Mouse (Mus musculus) naive thymus-derived CD4-positive, alpha-beta T cell, adult 2 months (primary cell): ENCODE data around the gene Zfp113.
"Not testable (repeated sequence)": the region's sequence is repeated elsewhere in the genome, so short reads cannot be mapped to it uniquely, and the experiment has no call there.

Source experiments
- DNase-seq: peaks from one replicate; pipeline ENCODE4 v3.0.0-alpha.2; 2011; ENCODE audit warnings: low read depth

Gene Zfp113

DNA sequence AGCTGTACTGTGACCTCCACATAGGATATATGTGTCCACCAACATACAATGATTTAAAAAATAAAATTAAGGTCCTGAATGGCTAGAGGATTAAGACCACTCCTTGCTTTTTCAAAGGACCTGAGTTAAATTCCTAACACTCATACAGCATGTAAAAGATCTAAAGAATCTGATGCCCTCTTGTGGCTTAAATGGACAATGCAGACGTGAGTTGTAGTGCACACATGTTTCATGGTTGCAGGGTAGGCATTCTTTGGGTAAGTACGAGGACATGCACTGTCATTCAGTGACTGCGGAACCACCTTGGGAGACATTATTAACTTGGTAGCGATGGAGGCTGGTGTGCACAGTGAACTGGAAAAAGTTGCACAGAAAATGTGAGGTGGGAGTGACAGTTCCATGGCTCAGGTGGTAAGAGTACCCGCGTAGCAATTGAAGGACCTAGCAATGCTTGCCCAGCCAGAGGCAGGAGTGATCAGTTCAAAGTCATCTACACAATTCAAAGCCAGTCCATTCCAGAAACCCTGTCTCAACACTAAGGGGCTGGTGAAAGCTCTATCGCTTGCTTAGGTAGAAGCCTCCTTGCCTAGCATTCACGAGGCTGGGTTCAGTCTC is 17.5 kb downstream of the Zfp113 start:
- peak; percentile 77 for DNase-seq

DNA sequence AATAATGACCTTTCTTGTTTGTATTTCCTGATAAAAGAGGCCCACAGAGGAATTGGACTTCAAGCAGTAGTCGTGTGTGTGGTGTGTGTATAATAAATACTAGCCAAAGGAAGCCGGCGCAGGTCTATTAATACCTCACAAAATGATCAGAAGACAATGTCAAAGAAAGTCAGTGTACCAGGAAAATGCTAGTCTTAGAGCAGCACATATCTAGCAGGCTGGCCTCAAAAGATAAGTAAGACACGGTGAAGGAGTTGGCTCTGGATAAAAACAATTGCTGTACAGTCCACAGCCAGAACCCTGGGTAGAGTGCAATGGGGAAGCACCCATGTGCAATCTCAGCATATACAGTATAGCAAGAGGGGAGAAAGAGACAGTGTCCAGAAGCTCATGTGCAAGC is 18.3 kb downstream of the Zfp113 start:
- DNase-seq = no peak

DNA sequence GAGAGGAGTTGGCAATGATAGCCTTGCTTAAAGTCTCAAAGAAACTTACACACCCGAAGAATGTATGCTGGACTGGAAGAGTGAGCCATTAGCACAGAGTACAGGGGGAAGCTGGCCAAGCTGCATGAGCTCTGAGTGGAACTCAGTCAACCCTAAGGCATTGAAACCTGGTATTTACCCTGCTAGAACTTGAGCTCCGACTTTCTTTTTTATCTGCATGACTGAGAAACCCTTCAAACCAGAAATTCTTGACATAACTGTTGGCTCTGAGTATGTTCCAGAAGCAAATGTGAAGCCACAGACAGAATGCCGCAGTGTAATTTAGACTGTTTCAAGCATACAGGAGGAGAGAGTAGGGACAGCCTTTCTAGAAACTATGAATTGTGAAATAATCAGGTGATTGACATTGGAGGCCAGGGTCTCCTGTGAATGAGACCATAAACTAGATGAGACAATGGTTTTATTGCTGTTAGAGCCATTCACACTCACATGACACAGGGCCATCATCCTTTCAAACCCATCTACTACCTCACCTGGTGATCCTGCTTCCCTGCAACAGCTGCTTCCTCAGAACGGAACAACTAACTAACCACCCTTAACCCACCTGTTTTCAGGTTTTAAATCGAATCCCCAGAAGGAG is 23.0 kb downstream of the Zfp113 start:
- no peak for DNase-seq

DNA sequence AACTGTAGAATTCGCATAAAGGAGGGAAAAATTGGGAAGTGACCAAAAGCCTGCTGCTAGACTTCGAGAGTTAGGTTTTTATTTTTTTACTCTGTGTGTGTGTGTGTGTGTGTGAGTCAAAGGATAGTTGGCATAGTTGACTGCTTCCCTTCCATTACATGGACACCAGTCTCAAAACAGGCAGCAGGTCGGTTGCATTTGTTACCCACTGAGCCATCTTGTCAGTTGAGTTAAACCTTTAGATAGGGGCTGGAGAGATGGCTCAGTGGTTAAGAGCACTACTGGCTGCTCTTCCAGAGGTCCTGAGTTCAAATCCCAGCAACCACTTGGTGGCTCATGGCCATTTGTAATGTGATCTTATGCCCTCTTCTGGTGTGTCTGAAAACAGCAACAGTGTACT is 37.5 kb downstream of the Zfp113 start:
- no peak for DNase-seq

- peak; percentile 31 for DNase-seq
Measured at GRCm38 (mm10) chr5:138117199-138118015, 38.1 kb downstream of the Zfp113 start.

GRCm38 (mm10) chr5:138116255-138117198 is 39.0 kb downstream of the Zfp113 start, which contains the start of gene Zscan21:
Gene Zscan21 (plus strand): TSS chr5:138116903.
- DNase-seq = peak; percentile 93

DNA sequence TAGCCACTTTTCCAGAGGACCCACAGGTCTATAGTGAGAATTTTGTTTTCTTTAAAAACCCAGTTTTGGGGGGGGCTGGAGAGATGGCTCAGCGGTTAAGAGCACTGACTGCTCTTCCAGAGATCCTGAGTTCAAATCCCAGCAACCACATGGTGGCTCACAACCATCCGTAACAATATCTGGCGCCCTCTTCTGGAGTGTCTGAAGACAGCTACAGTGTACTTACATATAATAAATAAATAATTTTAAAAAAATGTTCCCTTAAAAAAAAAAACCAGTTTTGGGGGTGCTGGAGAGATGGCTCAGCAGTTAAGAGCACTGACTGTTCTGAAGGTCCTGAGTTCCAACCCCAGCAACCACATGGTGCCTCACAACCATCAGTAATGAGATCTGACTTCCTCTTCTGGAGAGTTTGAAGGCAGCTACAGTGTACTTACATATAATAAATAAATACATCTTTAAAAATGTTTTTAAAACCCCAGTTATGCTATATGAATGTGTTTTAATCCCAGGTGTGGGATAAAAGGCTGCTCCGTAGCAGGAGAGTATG is 45.6 kb downstream of the Zfp113 start:
- DNase-seq = not testable (repeated sequence)

DNA sequence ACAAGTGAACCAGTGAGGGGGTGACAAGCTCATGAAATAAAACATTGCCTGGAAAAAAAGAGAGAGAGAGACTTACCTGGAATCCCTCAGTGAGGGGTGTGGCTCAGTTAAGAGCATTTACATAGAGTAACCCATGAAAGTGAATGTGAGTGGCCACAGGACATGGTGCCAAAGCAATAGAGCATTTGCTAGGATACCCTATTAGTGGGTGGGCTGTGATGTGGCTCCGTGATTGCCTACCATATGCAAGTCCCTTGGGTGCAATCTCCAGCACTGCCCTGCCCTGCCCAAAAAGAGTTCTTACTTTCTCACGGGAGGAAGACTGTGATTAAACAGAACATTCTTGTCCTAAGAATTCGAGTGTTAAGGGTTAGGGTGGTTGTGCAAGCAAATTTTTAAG is 48.4 kb downstream of the Zfp113 start:
- no peak for DNase-seq

- DNase-seq = no peak
Measured at GRCm38 (mm10) chr5:138104976-138105375, 50.6 kb downstream of the Zfp113 start.

DNA sequence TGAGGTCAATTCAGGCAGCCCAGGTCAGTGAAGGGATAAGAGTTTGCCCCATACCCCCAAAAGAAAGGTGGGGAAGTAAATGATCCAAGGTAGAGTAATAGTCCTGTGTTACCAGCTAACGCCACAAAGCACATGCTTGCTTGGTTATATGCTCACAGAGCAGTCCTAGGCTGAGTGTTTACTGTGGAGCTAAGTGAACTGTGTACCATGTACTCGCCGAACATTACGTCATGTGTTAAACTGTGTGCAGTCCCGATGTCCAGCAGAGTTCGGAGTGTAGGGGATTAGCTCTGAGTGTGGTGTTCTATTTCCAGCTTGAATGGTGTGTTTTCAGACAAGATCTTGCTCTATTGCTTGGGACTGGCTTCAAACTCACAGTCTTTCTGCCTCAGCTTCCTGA is 61.1 kb downstream of the Zfp113 start:
- DNase-seq = no peak

- DNase-seq = no peak
Measured at GRCm38 (mm10) chr5:138092771-138093170, 62.8 kb downstream of the Zfp113 start.

GRCm38 (mm10) chr5:138090737-138091136 is 64.8 kb downstream of the Zfp113 start:
- DNase-seq = no peak

GRCm38 (mm10) chr5:138090271-138090670 is 65.3 kb downstream of the Zfp113 start:
- DNase-seq = peak; percentile 33
